Mouse (Mus musculus): ENCODE results near the gene Micall1.

- TF ChIP-seq CTCF (IDR thresholded peaks at IDR 0.05; ENCODE audit: extremely low read depth, insufficient read length, insufficient replicate concordance, low read depth, low read length), result no peak
- no peak for TF ChIP-seq POLR2A (IDR thresholded peaks at IDR 0.05; ENCODE audit: low read depth, low read length)
Observed at GRCm38 (mm10) chr15:79176905-79177304, 68.2 kb downstream of the Micall1 start.

Measured in small intestine, adult 2 months (tissue).